Mouse (Mus musculus) mouse embryonic stem cell (cell line): Measurements from ENCODE around the gene Adad2.

ENCODE experiments used
- in situ Hi-C, 2 experiments: fragments of 300-500 bp; cut with MboI; formaldehyde crosslinking; loops; 1 replicate in 1 of 2; 3 replicates in 1 of 2; pipeline ENCODE4 v1.14.3; 2019 to 2020; ENCODE audit warnings: low sequenced_read_pairs in 2 of 2, low pct_unique_long_range_greater_than_20kb in 1 of 2, mixed read lengths in 1 of 2; ENCODE audit not compliant: unreplicated experiment in 1 of 2

Gene Adad2

GRCm38 (mm10) chr8:119604996-119605395 lies 7.6 kb upstream of the Adad2 start, which contains the start of gene Taf1c:
TSS of gene Taf1c (minus strand) at chr8:119605222.
- in situ Hi-C loops, result loop anchor here in 1 of 2 experiments (5.0 to 10.0 kb wide), 2 partner anchors 160 to 193 kb away; partner anchors contain the start of gene Necab2

GRCm38 (mm10) chr8:119606224-119606623 lies 6.3 kb upstream of the Adad2 start:
- in situ Hi-C loops, result loop anchor here in 1 of 2 experiments (5.0 to 10.0 kb wide), 2 partner anchors 161 to 194 kb away; partner anchors contain the start of gene Necab2

- in situ Hi-C loops, result no loop called here
These were observed 2.5 kb downstream of the Adad2 start for GRCm38 (mm10) chr8:119615096-119615495.

GRCm38 (mm10) chr8:119616358-119616757 lies 3.8 kb downstream of the Adad2 start:
- in situ Hi-C loops, result no loop called here

GRCm38 (mm10) chr8:119616811-119617210 lies 4.3 kb downstream of the Adad2 start:
- in situ Hi-C loops, result no loop called here

GRCm38 (mm10) chr8:119617586-119617985 lies 5.0 kb downstream of the Adad2 start:
- in situ Hi-C loops, result no loop called here

GRCm38 (mm10) chr8:119618887-119619286 lies 6.3 kb downstream of the Adad2 start:
- in situ Hi-C loops, result no loop called here

GRCm38 (mm10) chr8:119620116-119620840 lies 7.7 kb downstream of the Adad2 start:
- in situ Hi-C loops, result no loop called here

GRCm38 (mm10) chr8:119620848-119621465 lies 8.4 kb downstream of the Adad2 start:
- in situ Hi-C loops, result no loop called here

GRCm38 (mm10) chr8:119622555-119622954 lies 10.0 kb downstream of the Adad2 start:
- in situ Hi-C loops, result no loop called here

GRCm38 (mm10) chr8:119623061-119623460 lies 10.5 kb downstream of the Adad2 start:
- in situ Hi-C loops, result no loop called here

- in situ Hi-C loops, result no loop called here
These were observed 11.2 kb downstream of the Adad2 start for GRCm38 (mm10) chr8:119623744-119624143.

- in situ Hi-C loops, result no loop called here
These were observed 12.4 kb downstream of the Adad2 start for GRCm38 (mm10) chr8:119624916-119625315.

- in situ Hi-C loops, result no loop called here
These were observed 13.2 kb downstream of the Adad2 start for GRCm38 (mm10) chr8:119625788-119626187.

GRCm38 (mm10) chr8:119627199-119627598 lies 14.7 kb downstream of the Adad2 start:
- in situ Hi-C loops, result no loop called here

GRCm38 (mm10) chr8:119627613-119628359 lies 15.2 kb downstream of the Adad2 start:
- in situ Hi-C loops, result no loop called here

GRCm38 (mm10) chr8:119630841-119631240 lies 18.3 kb downstream of the Adad2 start:
- in situ Hi-C loops, result no loop called here

- in situ Hi-C loops, result no loop called here
These were observed 19.7 kb downstream of the Adad2 start for GRCm38 (mm10) chr8:119632246-119632645.

- in situ Hi-C loops, result no loop called here
These were observed 20.4 kb downstream of the Adad2 start for GRCm38 (mm10) chr8:119632909-119633308.
